7 mouse cellular contexts compared by ENCODE assay signal in the genomic region with DNA sequence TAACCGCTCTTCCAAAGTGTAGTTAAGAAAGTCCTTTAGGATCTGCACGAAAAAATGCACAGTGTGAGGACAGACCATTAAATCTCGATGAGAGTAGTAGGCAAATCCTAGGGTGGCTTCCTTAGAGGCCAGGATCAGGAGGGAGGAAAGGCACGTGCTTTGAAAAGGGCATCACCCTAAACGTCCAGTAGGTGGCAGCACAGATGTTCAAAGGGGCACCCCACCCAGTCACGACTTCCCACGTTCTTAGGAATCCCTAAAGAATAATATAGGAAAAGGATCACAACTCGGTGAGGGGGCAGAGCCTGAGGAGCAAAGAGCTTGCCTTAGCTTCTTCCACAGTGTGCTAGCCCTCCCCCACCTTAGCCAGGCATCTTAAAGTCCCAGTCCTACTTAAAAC. TPM values are rescaled to one million over a fixed set of nuclear protein-coding genes. Genes with fewer than 3 reads are reported as not detected.
DNase-seq lines count a peak whose midpoint lies in the region; ATAC-seq lines count a peak whose summit lies in the region.

No protein-coding gene starts in this region.

- peaks cover 27% of the 10 kb centered on the region for H3K4me1 ChIP-seq in hindbrain, embryonic 15.5 days (replicated peaks)

- H3K27ac ChIP-seq in hindbrain, embryonic 15.5 days (replicated peaks): no peak overlapping the region

- peak; percentile 15; the same call in 1 of the 2 replicates for ATAC-seq in hindbrain, embryonic 15.5 days (ENCODE audit: low FRiP score, low read depth)

- DNase-seq in ZHBTc4 (ENCODE audit: low read depth, low spot score): peak; percentile 95
- peak; percentile 82 to 88 for DNase-seq in cerebellum, postnatal 25 days
- DNase-seq in frontal cortex, postnatal 25 days (ENCODE audit: low spot score in 2 of 2): peak; percentile 58 to 71
- DNase-seq in left cerebral cortex, adult 18-20 months (ENCODE audit: low spot score in 2 of 2): peak; percentile 79 to 80
- peak; percentile 47 to 71 for DNase-seq in lung, postnatal 4 days
- peak; percentile 77 for DNase-seq in right cerebral cortex, adult 18-20 months

- peaks cover 14% of the 10 kb centered on the region for H3K36me3 ChIP-seq in hindbrain, embryonic 15.5 days

- no peak overlapping the region for H3K9ac ChIP-seq in hindbrain, embryonic 15.5 days

- H3K9me3 ChIP-seq in hindbrain, embryonic 15.5 days: no peaks in the 10 kb centered on the region

- 13% methylated on average over 8 of the region's 8 CpGs for WGBS in hindbrain, embryonic 15.5 days

- H3K27me3 ChIP-seq in hindbrain, embryonic 15.5 days: peaks cover 12% of the 10 kb centered on the region

- peak overlapping the region; percentile 70 for H3K4me2 ChIP-seq in hindbrain, embryonic 15.5 days

- H3K4me3 ChIP-seq in hindbrain, embryonic 15.5 days: peak overlapping the region; percentile 68

RNA-seq across cellular contexts. Expression of a gene that starts 32.7 kb away (rescaled TPM):
- polyA plus RNA-seq in hindbrain, embryonic 15.5 days (2015; fragmentation: Nextera tagmentation; extraction: Ambion mirVana): 0.09 and 0.25 TPM in 2 replicates
- not detected for total RNA-seq in left cerebral cortex, adult 18-20 months (2021)
